Mouse (Mus musculus): ENCODE measurements around the gene Traf3. TPM values are rescaled to one million over a fixed set of nuclear protein-coding genes. Genes with fewer than 3 reads are reported as not detected.

Traf3 gene
- polyA plus RNA-seq, 1 experiment, result 18.8 TPM

- Histone ChIP-seq H3K4me3 (ENCODE audit: insufficient read depth, low read length) (no peak overlapping the region), H3K4me1 (ENCODE audit: control insufficient read depth, insufficient read depth, low read length) (no peaks in the 10 kb centered on the region), H3K27ac (ENCODE audit: insufficient read depth, low read length) (no peak overlapping the region)
- no peak for TF ChIP-seq POLR2A (IDR thresholded peaks at IDR 0.05; ENCODE audit: low read depth, low read length)
- TF ChIP-seq CTCF (IDR thresholded peaks at IDR 0.05; ENCODE audit: borderline replicate concordance, insufficient read depth, low read length), result no peak
Measured at GRCm38 (mm10) chr12:111242346-111242745, 76.2 kb downstream of the Traf3 start.

GRCm38 (mm10) chr12:111243733-111244132, 77.6 kb downstream of the Traf3 start:
- H3K4me3 ChIP-seq (ENCODE audit: insufficient read depth, low read length), result no peak overlapping the region
- no peaks in the 10 kb centered on the region for H3K4me1 ChIP-seq (ENCODE audit: control insufficient read depth, insufficient read depth, low read length)
- no peak overlapping the region for H3K27ac ChIP-seq (ENCODE audit: insufficient read depth, low read length)
- TF ChIP-seq POLR2A (IDR thresholded peaks at IDR 0.05; ENCODE audit: low read depth, low read length) (no peak), CTCF (IDR thresholded peaks at IDR 0.05; ENCODE audit: borderline replicate concordance, insufficient read depth, low read length) (no peak)

- TF ChIP-seq POLR2A (IDR thresholded peaks at IDR 0.05; ENCODE audit: low read depth, low read length) (no peak), CTCF (IDR thresholded peaks at IDR 0.05; ENCODE audit: borderline replicate concordance, insufficient read depth, low read length) (no peak)
- Histone ChIP-seq H3K4me3 (ENCODE audit: insufficient read depth, low read length) (no peak overlapping the region), H3K4me1 (ENCODE audit: control insufficient read depth, insufficient read depth, low read length) (no peaks in the 10 kb centered on the region), H3K27ac (ENCODE audit: insufficient read depth, low read length) (no peak overlapping the region)
Measured at GRCm38 (mm10) chr12:111245070-111245469, 78.9 kb downstream of the Traf3 start.

- no peak overlapping the region for H3K27ac ChIP-seq (ENCODE audit: insufficient read depth, low read length)
- TF ChIP-seq POLR2A (IDR thresholded peaks at IDR 0.05; ENCODE audit: low read depth, low read length), result no peak
- no peak for TF ChIP-seq CTCF (IDR thresholded peaks at IDR 0.05; ENCODE audit: borderline replicate concordance, insufficient read depth, low read length)
Measured at GRCm38 (mm10) chr12:111246808-111247464, 80.8 kb downstream of the Traf3 start.

GRCm38 (mm10) chr12:111249095-111249494, 82.9 kb downstream of the Traf3 start:
- TF ChIP-seq POLR2A (IDR thresholded peaks at IDR 0.05; ENCODE audit: low read depth, low read length) (no peak), CTCF (IDR thresholded peaks at IDR 0.05; ENCODE audit: borderline replicate concordance, insufficient read depth, low read length) (no peak)
- no peak overlapping the region for H3K27ac ChIP-seq (ENCODE audit: insufficient read depth, low read length)
- no peaks in the 10 kb centered on the region for H3K4me1 ChIP-seq (ENCODE audit: control insufficient read depth, insufficient read depth, low read length)
- H3K4me3 ChIP-seq (ENCODE audit: insufficient read depth, low read length), result no peak overlapping the region

More at GRCm38 (mm10) chr12:111246808-111247464, 80.8 kb downstream of the Traf3 start:
- H3K4me3 ChIP-seq (ENCODE audit: insufficient read depth, low read length), result no peak overlapping the region
- H3K4me1 ChIP-seq (ENCODE audit: control insufficient read depth, insufficient read depth, low read length), result no peaks in the 10 kb centered on the region

- H3K4me3 ChIP-seq (ENCODE audit: insufficient read depth, low read length), result no peak overlapping the region
- no peak for TF ChIP-seq CTCF (IDR thresholded peaks at IDR 0.05; ENCODE audit: borderline replicate concordance, insufficient read depth, low read length)
- no peak for TF ChIP-seq POLR2A (IDR thresholded peaks at IDR 0.05; ENCODE audit: low read depth, low read length)
- no peak overlapping the region for H3K27ac ChIP-seq (ENCODE audit: insufficient read depth, low read length)
- no peaks in the 10 kb centered on the region for H3K4me1 ChIP-seq (ENCODE audit: control insufficient read depth, insufficient read depth, low read length)
Measured at GRCm38 (mm10) chr12:111250116-111250515, 83.9 kb downstream of the Traf3 start.

- TF ChIP-seq CTCF (IDR thresholded peaks at IDR 0.05; ENCODE audit: borderline replicate concordance, insufficient read depth, low read length), result 0 out of 2 replicates have a peak, but pooled peaks have one; percentile 3
- no peak for TF ChIP-seq POLR2A (IDR thresholded peaks at IDR 0.05; ENCODE audit: low read depth, low read length)
- H3K4me1 ChIP-seq (ENCODE audit: control insufficient read depth, insufficient read depth, low read length), result no peaks in the 10 kb centered on the region
Measured at GRCm38 (mm10) chr12:111251227-111251626, 85.1 kb downstream of the Traf3 start.

GRCm38 (mm10) chr12:111263650-111264049, 97.5 kb downstream of the Traf3 start:
- Histone ChIP-seq H3K4me3 (ENCODE audit: insufficient read depth, low read length) (no peak overlapping the region), H3K4me1 (ENCODE audit: control insufficient read depth, insufficient read depth, low read length) (no peaks in the 10 kb centered on the region)

More at GRCm38 (mm10) chr12:111251227-111251626, 85.1 kb downstream of the Traf3 start:
- H3K27ac ChIP-seq (ENCODE audit: insufficient read depth, low read length), result no peak overlapping the region
- no peak overlapping the region for H3K4me3 ChIP-seq (ENCODE audit: insufficient read depth, low read length)

GRCm38 (mm10) chr12:111265212-111265611, 99.0 kb downstream of the Traf3 start:
- TF ChIP-seq POLR2A (IDR thresholded peaks at IDR 0.05; ENCODE audit: low read depth, low read length) (no peak), CTCF (IDR thresholded peaks at IDR 0.05; ENCODE audit: borderline replicate concordance, insufficient read depth, low read length) (no peak)
- Histone ChIP-seq H3K27ac (ENCODE audit: insufficient read depth, low read length) (no peak overlapping the region), H3K4me1 (ENCODE audit: control insufficient read depth, insufficient read depth, low read length) (no peaks in the 10 kb centered on the region), H3K4me3 (ENCODE audit: insufficient read depth, low read length) (no peak overlapping the region)

More at GRCm38 (mm10) chr12:111263650-111264049, 97.5 kb downstream of the Traf3 start:
- no peak for TF ChIP-seq CTCF (IDR thresholded peaks at IDR 0.05; ENCODE audit: borderline replicate concordance, insufficient read depth, low read length)
- TF ChIP-seq POLR2A (IDR thresholded peaks at IDR 0.05; ENCODE audit: low read depth, low read length), result no peak
- H3K27ac ChIP-seq (ENCODE audit: insufficient read depth, low read length), result no peak overlapping the region

- no peak overlapping the region for H3K27ac ChIP-seq (ENCODE audit: insufficient read depth, low read length)
- TF ChIP-seq POLR2A (IDR thresholded peaks at IDR 0.05; ENCODE audit: low read depth, low read length) (no peak), CTCF (IDR thresholded peaks at IDR 0.05; ENCODE audit: borderline replicate concordance, insufficient read depth, low read length) (no peak)
- no peak overlapping the region for H3K4me3 ChIP-seq (ENCODE audit: insufficient read depth, low read length)
- no peaks in the 10 kb centered on the region for H3K4me1 ChIP-seq (ENCODE audit: control insufficient read depth, insufficient read depth, low read length)
Measured at GRCm38 (mm10) chr12:111266592-111266991, 100.4 kb downstream of the Traf3 start.

Measured in embryonic fibroblast, embryonic 13.5 days (primary cell).